Mouse (Mus musculus) liver, postnatal 0 days (tissue): ENCODE results near the gene Abca14.

Source experiments
- CTCF ChIP-seq: sonication (generic); IDR thresholded peaks from 2 replicates; pipeline ENCODE4 v1.5.1; 2016; ENCODE audit warnings: antibody characterized with exemption, low read depth
- EP300 ChIP-seq: IDR thresholded peaks from 2 replicates; pipeline ENCODE4 v1.6.1; 2016; ENCODE audit warnings: antibody characterized with exemption, low read depth, mild to moderate bottlenecking

GRCm38 (mm10) chr7:120327220-120328073 lies 123.7 kb downstream of the Abca14 start:
- TF ChIP-seq CTCF (peak; percentile 29), EP300 (no peak)
